Mouse (Mus musculus) lung, adult 2 months (tissue): ENCODE measurements around the gene Rnf41.

Experiments
- CTCF ChIP-seq: fragments of 200-500 bp; IDR thresholded peaks from 2 replicates; pipeline ENCODE4 v1.5.1; 2011; ENCODE audit warnings: mild to moderate bottlenecking, low read length, control low read depth; ENCODE audit not compliant: insufficient read depth
- POLR2A ChIP-seq: fragments of 200-500 bp; IDR thresholded peaks from 2 replicates; pipeline ENCODE4 v1.6.1; 2011; ENCODE audit warnings: low read depth, mild to moderate bottlenecking, control low read depth, low read length, borderline replicate concordance; ENCODE audit errors: extremely low read depth

DNA sequence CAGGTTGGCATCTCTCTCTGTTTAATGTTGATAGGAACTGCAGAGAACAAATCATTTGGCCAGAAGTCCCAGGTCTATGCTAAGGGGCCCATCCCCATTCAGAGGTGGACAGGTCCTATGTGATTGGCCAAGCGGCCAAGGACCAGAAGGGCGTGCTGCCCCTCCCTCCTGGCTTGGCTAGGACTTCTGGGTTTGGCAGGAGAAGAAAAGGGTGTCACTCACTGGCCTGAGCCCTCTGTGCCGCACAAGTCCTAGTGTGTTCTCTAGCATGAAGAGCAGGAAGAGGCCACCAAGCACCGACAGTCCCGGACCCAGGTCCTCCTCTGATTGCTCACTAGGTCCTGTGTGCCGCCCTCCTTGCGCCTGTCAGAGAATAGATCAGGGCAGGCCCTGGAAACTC, 14.0 kb upstream of the Rnf41 start:
- TF ChIP-seq CTCF (no peak), POLR2A (no peak)
